Mouse (Mus musculus) small intestine, adult 2 months (tissue): ENCODE data around the gene Ippk.

ENCODE experiments used
- CTCF ChIP-seq: fragments of 200-500 bp; IDR thresholded peaks from 2 replicates; pipeline ENCODE4 v1.5.1; 2012; ENCODE audit warnings: low read depth, mild to moderate bottlenecking, control low read depth, inconsistent platforms, low read length, moderate library complexity, mixed read lengths; ENCODE audit not compliant: insufficient replicate concordance, insufficient read length; ENCODE audit errors: extremely low read depth
- POLR2A ChIP-seq: fragments of 200-500 bp; IDR thresholded peaks from 2 replicates; pipeline ENCODE4 v1.6.1; 2012; ENCODE audit warnings: low read depth, mild to moderate bottlenecking, control low read depth, inconsistent platforms, low read length, moderate library complexity

DNA sequence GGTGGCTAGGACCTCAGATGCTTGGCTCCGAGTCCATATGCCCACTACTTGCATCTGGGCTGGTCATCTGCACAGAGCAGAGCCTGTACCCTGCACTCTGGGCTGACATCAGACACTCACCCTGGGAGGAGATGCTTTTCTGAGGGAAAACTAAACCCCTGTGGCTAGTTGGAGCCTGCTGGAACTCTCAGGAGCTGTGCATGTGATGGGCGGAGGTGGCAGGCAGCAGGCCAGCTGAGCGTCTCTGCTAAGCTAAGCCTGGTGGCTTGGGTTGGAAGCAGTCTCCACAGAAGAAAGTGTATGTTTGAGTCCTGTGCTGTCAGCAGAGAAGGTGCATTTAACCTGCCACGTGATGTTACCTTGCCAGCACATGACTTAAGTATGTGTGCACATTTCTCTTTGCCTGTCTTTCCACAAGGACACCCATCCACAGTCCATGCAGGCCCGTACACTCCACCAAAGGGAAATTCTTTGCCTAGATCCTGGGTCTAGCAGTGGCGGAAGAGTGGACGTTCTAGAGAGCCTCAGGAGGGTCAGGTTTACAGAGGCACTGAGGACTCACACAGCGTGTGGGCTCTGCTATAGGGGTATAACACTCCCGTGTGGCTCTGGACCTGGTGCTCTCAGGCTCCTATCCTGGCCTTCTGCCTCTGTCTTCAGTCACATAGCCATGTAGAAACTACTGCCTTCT is 48.5 kb upstream of the Ippk start:
- TF ChIP-seq POLR2A (no peak), CTCF (no peak)
